Mouse (Mus musculus) layer of hippocampus, adult 9-11 months (tissue): Measurements from ENCODE around the gene Gnao1.

Experiments
- DNase-seq: peaks from one replicate; pipeline ENCODE4 v3.0.0; 2022

The Gnao1 gene

DNA sequence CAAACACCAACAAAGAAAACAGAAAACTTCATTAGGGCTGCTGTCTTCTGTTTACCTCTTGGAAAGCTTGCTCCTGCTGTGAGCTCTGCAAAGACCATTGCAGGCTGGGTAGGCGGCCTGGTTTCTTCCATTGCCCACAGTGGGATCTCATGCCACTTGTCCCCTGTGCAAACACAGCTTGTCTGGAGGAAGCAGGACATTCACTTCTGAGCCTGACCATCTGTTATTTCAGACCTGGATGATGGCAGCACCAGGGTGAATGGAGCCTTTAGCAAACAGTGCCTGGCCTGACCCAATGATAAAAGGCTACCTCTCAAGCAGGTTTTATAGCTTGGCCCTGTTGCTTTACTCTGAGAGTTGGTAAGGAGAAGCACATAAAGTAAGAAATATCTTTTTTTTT lies 35.4 kb downstream of the Gnao1 start:
- DNase-seq, result no peak

DNA sequence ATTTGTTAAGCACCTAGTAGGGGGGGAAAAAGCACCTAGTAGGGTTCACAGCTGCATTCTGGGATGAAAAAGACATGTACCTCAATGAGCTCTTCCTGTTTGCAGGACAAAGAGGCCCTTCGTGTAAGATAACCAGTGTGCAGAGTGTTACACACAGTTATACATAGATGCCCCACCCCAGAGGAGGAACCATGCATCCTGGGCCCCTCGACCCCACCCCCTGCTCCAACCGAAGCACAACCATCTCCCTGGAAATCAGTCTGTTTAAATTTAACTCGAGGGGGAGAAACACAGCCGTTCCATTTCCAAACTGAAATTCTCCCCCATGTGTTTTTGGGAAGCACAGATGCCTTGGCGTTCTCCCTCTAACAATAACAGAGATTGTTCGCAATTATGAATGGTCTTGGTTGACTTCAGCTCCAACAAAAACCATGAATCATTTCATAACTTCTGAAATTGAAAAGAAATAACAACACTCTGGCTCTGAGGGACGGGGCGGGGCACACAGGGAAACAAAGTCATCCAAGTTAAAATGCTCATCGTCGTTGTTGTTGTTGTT lies 42.4 kb downstream of the Gnao1 start:
- DNase-seq, result peak; percentile 62

DNA sequence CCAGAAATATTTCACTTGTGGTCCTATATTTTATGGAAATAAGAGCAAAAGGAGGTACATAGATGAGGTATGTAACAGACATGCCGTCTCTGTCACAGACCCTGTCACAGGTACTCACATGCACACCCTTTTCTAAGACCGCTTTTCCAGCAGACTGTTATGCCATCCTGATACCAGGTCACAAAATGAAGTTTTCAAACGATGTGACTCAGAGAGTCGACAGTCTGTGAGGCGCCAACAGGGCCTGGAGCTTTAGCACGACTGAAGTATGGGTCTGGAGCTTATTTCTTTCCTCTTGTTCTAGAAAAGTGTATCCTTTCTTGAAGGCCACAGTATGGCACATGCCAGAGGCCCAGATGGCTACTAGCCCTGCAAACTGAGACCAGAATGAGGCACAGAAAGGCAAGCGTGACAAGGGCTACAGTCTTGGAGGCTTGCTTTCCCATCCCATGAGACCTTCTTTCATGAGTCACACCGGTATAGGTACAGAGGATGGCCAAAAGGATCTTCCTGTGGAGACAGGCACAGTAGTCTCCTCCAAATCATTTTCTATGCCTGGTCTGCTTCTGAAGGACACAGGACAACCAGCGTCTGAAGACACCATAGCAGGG lies 43.2 kb downstream of the Gnao1 start:
- no peak for DNase-seq

DNA sequence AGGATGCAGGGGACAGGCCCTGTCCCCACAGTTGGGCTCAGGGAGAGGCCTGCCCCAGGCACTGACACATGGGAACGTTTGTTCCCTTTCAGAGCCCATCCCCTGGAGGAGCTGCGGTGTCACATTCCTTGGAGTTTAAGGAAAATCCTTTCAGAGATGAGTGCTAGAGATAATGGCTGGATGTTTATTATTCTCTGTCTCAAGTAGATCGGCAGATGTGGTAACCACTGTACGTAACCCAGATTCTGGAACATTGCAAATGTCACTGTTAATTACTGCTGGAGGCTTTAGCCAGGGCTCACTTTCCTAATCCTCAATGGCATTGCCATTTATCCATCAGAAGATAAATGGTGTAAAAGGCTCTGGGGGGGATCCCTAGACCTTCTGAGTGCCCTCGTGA lies 44.9 kb downstream of the Gnao1 start:
- DNase-seq, result no peak

DNA sequence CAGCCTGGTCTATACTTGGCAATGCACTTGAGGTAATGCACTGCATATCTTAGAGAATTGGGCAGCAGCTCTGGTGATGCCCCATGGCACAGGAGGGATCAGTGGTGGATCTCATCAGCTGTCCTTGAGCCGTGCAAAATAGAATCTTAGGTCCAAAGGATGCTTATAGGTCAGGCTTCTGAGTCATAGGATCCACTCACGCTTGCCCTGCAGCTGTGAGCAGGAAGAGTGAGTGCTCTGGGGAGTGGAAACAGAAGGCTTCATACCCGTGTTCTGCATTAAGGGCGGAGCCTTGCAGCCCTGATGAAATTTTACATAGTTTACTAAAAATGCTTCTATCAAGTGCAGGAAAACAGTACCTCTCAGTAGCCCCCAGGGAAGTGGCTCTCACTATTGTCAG lies 45.5 kb downstream of the Gnao1 start:
- no peak for DNase-seq

DNA sequence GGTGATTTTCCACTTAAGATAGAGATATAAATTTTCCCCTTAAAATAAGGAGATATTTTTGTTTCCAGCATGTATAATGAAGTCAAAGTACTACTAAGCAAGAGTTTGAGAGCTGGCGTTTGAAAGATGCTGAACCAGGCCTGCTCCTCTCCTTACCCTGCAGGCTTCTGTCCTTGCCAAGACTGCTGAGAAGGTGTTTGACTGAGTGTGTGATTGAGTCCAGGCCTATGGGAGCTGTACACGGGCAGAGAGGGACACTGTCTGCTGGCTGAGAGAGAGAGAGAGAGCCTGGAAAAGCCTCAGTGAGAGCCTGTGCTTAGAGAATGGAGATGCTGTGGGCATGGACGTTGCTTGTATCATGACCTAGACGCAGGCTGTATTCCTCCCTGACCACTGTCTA lies 47.4 kb downstream of the Gnao1 start:
- no peak for DNase-seq

DNA sequence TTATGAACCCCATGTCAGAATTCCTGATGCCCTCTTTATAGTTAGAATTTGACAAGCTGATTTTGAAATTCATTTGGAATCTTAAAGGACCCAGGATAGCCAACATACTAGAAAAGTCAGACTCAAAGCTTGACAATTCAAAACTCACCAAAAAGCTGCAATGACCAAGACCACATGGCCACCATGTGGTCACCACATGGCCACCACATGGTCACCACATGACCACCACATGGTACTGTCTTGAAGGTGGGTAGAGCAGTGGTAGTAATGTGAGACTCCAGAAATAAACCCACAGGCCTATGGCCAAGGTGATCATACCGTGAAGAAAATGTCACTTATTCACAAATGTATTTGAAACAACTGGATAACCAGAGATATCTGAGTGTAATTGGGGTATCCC lies 48.5 kb downstream of the Gnao1 start:
- no peak for DNase-seq

DNA sequence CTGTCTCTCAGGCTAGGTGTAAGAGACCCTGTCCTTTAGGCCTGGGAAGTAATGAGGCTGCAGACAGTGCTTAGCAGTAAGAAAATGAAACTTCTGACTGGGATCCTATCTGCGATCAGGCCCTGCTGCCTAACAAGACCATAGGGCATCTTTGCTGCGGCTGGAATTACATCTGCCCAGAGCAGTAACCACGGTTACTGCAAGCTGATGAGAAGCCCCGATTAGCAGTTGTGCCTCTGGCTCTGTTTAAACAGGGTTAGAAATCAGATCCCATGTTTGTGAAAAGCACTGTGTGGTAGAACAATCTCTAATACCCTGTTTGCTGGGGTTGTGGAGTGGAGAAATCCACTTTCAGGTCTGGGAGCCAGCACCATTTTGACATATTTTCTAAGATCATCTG lies 50.3 kb downstream of the Gnao1 start:
- no peak for DNase-seq

DNA sequence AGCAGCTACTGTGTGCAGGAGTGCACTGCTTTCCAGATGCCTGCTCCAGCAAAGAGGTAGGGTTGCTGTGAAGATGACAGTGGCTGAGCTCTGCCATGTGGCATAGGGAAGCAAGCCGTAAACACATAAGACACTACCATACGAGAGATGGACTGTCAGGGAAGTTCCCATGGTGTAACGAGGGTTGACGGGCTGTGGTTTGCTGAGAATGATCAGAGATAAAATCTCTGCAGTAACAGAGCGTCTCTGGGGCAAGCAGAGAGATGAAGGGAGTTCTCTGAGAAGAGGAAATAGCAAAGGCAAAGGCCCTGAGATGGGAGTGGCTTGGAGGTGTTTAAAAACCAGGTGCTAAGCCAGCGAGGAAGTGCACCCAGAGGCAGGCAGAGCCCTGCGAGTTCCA lies 54.3 kb downstream of the Gnao1 start:
- DNase-seq, result no peak

DNA sequence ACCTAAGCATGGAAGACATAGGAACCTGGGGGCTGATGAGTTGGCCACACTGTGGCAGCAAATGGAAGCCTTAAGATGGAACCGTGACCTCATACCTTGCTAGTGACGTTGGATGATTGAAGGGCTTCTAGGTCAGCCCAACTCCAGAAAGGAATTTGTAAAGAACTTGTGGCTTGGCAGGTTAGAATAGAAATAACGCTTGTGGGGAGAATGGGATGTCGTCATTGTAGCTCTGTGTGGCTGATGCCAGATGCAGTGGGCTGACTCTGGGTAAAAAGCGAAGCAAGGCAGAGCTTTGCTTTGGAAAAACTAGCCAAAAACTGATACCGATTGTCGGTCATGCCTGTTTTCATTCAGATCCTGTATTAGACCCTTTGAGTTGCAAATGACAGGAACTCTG lies 56.5 kb downstream of the Gnao1 start:
- DNase-seq, result no peak

DNA sequence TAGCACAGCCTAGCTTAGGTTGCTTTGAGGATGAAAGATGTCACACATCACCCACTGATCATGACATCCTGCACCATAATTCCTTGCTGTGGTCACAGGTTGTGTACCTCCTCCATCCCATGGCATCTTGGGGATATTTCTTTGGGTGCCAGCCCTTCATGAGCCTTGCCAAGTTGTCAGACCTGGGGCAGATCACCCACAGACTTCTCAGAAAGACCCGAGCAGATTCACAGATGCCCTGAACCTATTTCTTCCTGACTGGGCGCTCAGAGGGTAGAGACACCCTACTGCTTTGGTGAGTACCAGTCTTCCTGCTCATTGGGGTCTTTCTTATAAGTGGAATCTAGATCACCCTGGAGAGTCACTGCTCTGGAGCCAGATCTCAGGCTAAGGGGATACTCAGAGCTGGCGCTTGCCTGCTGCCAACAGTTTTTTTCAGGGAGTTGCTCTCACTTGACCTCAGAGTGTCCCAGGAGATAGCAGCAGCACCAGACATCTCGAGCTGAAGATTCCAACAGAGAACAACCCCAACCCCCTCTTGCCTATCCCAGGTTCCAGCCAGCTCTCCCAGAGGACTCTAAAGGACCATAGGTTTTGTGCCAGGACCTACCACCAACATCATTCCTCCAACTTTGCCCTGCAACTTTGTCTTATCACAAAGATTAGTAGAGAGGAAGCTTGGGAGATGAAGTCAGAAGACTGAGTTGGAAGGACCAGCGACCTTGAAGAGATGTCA lies 58.9 kb downstream of the Gnao1 start:
- DNase-seq, result no peak

DNA sequence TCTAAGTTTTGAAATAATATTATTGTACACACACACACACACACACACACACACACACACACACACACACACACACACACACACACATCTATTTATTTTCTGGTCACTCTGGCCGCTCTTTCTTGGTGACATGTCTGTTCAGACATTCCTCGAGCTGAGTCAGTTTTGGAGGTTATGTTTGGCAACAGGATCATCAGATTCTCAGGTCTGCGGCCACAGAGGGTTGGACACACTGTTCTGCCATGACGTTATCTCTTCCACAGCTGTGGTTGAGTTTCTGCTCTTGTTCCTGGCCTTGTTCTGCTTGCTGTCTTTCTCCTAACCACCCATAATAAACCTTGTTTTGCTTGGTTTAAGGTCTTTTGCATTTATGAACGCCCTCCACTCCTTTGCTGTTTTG lies 61.5 kb downstream of the Gnao1 start:
- DNase-seq, result no peak

DNA sequence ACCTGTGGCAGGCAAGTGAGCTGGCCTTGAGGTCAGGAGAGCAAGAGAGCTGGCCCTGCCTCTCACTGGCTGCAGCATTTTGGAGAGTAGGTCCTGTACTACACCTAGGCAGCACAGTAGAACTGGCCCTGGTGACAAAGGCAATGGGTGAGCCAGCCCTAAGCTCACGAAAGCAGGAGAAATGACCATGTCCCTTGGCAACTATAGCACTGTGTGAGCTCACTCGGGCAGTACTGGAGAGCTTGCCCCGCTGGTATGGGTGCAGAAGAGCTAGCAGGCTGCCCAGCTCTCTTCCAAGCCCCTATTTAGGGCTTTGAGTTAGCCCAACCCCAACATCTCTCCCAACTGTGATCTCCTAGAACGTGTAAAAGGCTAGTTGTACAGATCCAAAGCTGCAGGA lies 68.6 kb downstream of the Gnao1 start:
- no peak for DNase-seq

DNA sequence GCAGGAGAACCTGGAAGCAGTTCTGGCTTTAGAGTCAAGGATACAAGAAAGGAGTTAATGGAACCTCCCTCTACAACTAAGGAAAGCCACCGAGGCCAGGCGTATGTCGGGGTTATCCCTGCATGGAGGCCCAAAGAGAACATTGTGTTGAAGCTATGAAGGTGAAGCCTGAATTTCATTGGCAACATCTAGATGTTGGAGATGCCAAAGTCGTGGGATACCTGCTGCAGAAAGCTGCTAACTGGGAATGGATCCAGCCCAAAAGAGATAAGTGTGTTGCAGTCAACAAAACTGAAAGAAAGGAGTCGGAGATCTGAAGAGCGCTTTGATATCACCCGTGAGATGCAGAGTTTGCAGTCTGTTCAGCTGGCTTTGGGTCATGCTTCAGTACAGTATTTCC lies 70.2 kb downstream of the Gnao1 start:
- no peak for DNase-seq

DNA sequence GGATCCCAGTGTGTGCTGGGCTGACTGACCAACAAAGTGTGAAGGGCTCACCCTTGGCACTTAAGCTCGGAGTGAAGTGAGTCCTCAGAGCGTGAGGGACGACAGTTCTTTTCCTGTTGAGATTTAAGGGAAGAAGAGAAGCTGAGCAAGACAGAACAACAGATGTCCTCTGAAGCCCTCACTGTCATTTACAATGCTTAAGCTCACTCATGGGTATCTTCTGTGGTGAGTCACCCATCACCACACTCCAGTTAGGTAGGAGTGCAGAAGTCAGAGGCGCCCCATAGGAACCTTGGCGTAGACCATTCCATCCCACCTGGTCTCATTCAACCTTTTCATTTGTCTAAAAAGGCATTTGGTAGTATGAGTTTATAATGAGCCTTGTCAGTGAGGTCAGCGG lies 71.6 kb downstream of the Gnao1 start:
- no peak for DNase-seq

DNA sequence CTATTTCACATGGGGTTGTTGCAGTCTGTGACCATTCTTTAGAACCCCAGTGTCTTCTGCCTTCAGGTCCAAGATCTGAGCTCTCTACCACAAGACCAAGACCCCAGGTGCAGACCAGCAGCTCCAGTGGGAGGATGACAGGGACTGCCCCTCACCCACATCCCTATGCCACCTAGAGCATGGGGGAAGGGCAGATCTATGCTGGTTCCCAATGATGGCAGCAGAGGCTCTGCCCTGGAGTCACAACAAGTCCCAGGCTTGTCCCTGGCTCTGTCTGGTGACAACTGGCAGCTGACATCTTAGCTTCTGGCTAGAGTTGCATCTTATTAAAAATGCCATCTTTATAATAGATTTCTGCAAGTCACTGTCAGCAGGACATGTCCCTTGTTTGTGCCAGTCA lies 73.5 kb downstream of the Gnao1 start:
- DNase-seq, result peak; percentile 58

DNA sequence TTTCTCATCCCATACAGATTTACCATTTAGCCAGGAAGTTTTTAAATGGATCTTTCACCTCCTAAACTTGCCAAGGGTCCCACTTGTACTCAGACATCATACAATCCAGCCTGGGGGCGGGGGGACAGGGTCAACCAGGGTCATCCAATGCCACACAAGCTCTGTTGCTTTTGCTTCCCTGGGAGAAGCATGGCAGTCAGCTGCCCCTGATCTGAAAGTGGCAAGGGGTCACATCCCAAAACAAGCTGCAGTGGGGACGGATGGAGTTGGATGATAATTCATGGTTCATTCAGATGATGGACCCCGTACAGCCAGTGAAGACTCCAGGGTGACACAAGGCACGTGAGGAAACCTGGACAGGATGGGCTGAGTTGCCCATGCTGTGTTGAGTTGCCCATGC lies 74.0 kb downstream of the Gnao1 start:
- no peak for DNase-seq

DNA sequence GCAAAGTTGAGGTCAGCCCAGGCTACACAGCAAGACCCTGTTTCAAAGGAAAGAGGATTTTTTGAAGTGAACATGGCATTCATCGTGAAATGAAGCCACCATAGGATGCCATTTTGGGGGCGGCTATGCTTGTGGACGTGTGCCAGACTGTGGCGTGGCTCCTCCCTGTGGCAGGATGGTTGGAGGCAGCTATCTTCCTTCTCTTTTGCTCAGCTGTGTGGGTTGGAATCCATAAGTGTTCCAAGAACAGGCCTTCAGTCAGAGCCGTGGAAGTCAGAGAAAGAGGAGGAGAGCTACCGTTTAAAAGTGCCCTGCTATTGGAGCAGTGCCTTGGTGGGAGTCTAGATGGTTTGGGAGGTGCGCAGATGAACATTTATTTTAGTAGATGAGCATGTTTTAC lies 74.5 kb downstream of the Gnao1 start:
- peak; percentile 74 for DNase-seq

DNA sequence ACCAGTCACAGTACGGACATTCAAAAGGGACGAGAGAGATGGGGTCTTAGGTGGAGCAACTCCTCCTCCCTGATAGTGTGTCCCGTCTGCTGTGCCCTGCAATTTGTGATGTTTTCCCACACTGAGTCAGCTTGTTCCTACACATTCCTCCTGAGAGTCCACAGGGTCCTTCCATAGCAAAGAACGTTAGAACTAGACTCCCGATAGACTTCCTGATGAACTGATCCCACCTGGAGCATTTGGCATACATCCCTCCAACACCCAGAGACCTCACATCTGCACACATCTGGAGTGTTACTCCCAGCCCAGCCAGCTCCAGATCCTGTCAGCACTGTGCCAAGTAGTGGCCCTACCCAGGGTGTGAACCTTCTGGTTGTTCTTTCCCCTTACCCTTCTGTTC lies 76.4 kb downstream of the Gnao1 start:
- DNase-seq, result no peak

DNA sequence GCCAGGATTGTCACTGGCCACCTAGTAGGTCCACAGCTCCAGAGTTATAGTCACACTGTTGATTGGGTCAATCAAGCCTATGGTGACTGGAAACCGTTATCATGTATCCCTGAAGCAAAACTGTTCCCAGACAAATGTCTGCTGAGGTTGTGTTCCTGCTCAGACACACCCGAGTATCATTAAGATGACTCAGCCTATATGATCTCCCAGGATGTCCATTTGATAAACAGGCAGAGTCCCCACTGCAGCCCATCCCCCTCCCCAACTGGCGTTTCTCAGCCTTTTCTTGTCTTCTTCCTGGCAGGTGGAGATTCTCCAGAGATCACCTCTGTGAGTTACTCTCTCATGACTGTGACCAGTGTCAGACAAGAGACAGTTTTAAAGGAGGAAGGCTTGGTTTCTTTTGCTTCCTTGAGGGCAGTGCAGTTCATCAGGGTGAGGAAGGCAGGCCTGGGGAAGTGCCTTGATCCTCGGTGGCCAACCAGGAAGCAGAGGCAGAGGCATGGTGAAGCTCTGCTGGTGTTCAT lies 78.4 kb downstream of the Gnao1 start:
- DNase-seq, result no peak

DNA sequence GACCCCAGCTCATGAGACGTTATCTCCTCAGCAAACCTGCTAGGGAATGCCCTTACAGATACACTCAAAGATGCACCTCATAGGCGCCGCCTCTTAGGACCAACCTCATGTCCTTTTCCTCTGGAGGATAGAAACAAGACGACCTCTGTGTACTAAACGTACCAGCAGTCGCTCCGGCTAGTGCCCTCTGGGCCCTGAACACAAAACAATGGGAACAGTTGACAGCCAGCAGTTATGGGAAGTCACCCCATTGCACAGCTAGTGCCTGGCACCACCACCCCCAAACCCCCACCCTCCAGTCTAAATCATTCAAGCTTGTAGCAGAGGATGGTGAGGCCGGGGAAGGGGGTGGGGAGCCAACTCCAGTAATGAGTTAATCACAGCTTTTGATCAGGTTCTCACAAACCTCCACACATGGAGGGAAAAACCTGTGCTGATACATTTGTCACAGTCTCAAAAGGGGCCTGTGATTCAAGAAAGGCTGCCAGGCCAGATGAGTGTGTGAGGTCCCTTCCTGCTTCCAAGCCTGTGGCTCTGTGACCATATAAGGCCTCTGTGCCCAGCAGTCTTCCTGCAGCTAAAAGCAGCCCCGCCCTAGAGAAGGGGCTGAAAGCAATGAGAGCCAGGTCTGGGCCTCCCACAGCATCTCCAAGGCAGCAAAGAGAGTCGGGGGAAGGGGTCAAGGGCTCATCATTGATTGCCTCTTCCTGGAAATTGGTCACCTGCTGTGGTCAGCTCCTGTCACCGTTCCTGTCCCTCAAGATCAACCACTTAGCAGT lies 79.1 kb downstream of the Gnao1 start:
- DNase-seq, result peak; percentile 85

DNA sequence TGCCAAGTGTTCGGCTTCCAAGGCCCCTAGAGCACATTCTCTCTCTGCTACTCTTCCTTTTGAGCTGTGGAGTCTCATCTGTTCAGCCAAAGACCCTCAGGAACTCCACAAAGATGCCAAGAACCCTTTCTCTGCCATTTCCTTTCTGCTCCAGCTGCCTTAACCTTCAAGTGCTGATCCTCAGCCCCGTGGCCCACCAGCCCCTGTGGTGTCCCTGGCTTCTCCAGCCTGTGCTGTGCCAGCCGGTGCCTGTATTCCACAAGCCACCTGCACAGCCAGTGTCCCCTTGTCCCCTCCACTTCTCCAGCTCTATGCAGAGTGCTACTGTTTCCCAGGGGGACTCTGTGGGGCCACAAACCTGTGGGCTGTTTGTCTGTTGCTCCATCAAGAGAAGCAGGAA lies 83.8 kb downstream of the Gnao1 start:
- DNase-seq, result no peak

DNA sequence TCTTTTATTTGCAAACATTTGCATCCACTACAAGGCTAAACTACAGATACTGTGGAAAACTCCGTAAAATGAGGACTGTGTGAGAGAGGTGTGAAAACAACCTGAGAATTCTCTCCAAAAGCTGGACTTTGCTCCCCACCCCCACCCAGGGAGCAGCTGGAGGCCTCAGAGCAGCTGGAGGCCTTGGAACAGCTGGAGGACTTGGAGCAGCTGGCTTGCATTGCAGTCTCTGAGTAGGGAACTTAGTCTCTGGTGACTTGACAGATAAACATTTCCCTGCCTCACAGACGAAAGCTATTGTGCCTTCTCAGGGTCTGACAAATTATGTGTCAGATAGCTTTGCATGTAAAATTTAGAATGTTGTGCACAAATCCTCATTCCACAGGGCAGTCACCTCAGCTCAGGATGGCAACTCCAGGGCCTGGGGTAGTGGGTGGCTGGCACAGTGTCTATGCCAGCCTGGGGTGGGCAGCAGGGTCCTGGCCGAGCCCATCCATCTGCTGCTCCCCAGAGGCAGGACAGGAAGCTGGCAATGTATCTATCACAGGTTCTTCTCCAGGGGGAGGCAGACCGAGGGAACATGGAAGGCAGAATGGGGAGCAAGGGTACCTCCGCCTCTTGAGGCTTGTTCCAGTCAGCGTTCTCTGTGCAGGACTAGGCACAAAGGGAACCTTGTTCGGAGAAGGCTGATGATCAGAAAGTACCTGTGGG lies 87.2 kb downstream of the Gnao1 start:
- DNase-seq, result no peak
